Mouse (Mus musculus): ENCODE results near the gene Mphosph10.

DNA sequence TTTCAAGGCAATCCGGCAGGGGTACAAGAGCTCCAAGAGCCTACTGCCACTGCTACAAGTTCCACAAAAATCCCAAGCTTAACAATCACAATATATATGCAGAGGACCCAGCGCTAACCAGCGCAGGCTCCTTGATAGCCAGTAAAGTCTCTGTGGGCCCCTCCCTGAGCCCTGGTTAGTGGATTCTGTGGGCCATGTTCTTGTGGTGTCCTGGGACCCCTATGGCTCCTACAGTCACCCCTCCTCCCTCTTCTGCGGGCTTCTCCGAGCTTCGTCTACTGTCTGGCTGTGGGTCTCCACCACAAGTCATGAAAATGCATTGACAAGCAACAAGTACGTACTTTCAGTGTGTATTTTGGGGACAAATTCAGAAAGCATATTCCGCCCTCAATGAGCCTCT lies 589 bp downstream of the Mphosph10 start:
- TF ChIP-seq TAL1 (IDR thresholded peaks at IDR 0.05; ENCODE audit: low read length): no peak
- TF ChIP-seq GATA1 (IDR thresholded peaks at IDR 0.05; ENCODE audit: low read length): no peak
